9 mouse cellular contexts compared by ENCODE assay signal in the genomic region with DNA sequence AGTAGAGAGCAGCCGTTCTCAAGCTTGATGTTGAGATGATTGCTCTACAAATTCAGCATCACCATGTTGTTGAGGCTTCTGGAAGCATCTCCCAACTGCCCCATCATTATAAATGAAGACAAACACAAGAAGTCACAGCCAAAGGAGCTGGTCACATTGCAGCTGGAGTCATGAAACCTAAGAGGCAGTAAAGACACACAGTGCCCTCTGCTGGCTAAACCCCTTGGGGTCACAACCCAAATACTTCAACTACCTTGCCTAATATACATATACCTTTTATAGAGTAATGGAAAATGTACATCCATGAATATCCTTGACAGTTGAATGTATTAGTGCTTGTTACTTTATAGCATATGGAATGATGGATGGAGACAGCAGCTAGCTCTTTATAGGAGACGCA.
DNase-seq lines count a peak whose midpoint lies in the region; ATAC-seq and TF ChIP-seq lines count a peak whose summit lies in the region.
"Had no signal": no experiment of that assay in that cellular context is flagged by ENCODE, and none has a peak within 500 bp of the region (broad histone marks: within the 10 kb centered on the region; RNA-seq: fewer than 3 reads in every experiment).

No protein-coding gene starts in this region.

- no peaks in the 10 kb centered on the region for H3K27me3 ChIP-seq in hindbrain, postnatal 0 days (ENCODE audit: insufficient read depth, low read length)
- no peaks in the 10 kb centered on the region for H3K27me3 ChIP-seq in hindbrain, embryonic 13.5 days
- H3K27me3 ChIP-seq: lung, embryonic 15.5 days had no signal

- H3K4me1 ChIP-seq in hindbrain, postnatal 0 days (ENCODE audit: insufficient read depth, low read length), result no peaks in the 10 kb centered on the region
- H3K4me1 ChIP-seq in hindbrain, embryonic 13.5 days (replicated peaks), result no peaks in the 10 kb centered on the region
- no peaks in the 10 kb centered on the region for H3K4me1 ChIP-seq in bone marrow macrophage, adult 2 months (ENCODE audit: control insufficient read depth, insufficient read depth, low read length)
- H3K4me1 ChIP-seq: lung, embryonic 15.5 days had no signal

- no peak overlapping the region for H3K27ac ChIP-seq in hindbrain, postnatal 0 days
- H3K27ac ChIP-seq in hindbrain, embryonic 13.5 days, result no peak overlapping the region
- H3K27ac ChIP-seq in bone marrow macrophage, adult 2 months (ENCODE audit: insufficient read depth, low read depth, low read length), result no peak overlapping the region
- H3K27ac ChIP-seq: lung, embryonic 15.5 days had no signal

- no peak overlapping the region for H3K4me3 ChIP-seq in hindbrain, postnatal 0 days (ENCODE audit: low read length)
- H3K4me3 ChIP-seq in hindbrain, embryonic 13.5 days, result no peak overlapping the region
- H3K4me3 ChIP-seq in bone marrow macrophage, adult 2 months (ENCODE audit: insufficient read depth, low read length), result no peak overlapping the region
- H3K4me3 ChIP-seq: lung, embryonic 15.5 days had no signal

- no peaks in the 10 kb centered on the region for H3K36me3 ChIP-seq in hindbrain, postnatal 0 days (ENCODE audit: insufficient read depth, low read length)
- H3K36me3 ChIP-seq in hindbrain, embryonic 13.5 days, result no peaks in the 10 kb centered on the region
- H3K36me3 ChIP-seq: lung, embryonic 15.5 days had no signal

- H3K4me2 ChIP-seq in hindbrain, postnatal 0 days (ENCODE audit: low read depth, low read length), result no peak overlapping the region
- no peak overlapping the region for H3K4me2 ChIP-seq in hindbrain, embryonic 13.5 days
- H3K4me2 ChIP-seq: lung, embryonic 15.5 days had no signal

- WGBS in hindbrain, postnatal 0 days, result 96% methylated on average over 2 of the region's 2 CpGs
- 93% methylated on average over 2 of the region's 2 CpGs for WGBS in hindbrain, embryonic 13.5 days

- no peak for DNase-seq in hindbrain, postnatal 0 days (ENCODE audit: low spot score)
- peak; percentile 11 to 21 for DNase-seq in CD8-positive naive resting alpha-beta T cell, adult 2 months (ENCODE audit: low read depth in 2 of 2, low spot score in 2 of 2)
- DNase-seq in kidney, postnatal 36 days, result peak; percentile 42 to 81
- DNase-seq in spleen, postnatal 36 days (ENCODE audit: low spot score in 2 of 2), result peak; percentile 48 to 56
- DNase-seq in cerebellum, postnatal 14 days, result no peak
- DNase-seq in gastrocnemius, adult 8-10 months (ENCODE audit: low spot score in 2 of 2), result no peak

- TF ChIP-seq CTCF in hindbrain, postnatal 0 days (IDR thresholded peaks at IDR 0.05; ENCODE audit: low read depth), result peak; percentile 23; the same call in 1 of the 2 replicates
- TF ChIP-seq CTCF in bone marrow macrophage, adult 2 months (IDR thresholded peaks at IDR 0.05; ENCODE audit: low read depth, low read length), result 0 out of 2 replicates have a peak, but pooled peaks have one; percentile 24

- ATAC-seq in hindbrain, postnatal 0 days, result no peak
- ATAC-seq in hindbrain, embryonic 13.5 days (ENCODE audit: low FRiP score), result no peak

- H3K9me3 ChIP-seq in hindbrain, postnatal 0 days (ENCODE audit: low read length), result no peaks in the 10 kb centered on the region
- H3K9me3 ChIP-seq in hindbrain, embryonic 13.5 days, result no peaks in the 10 kb centered on the region
- H3K9me3 ChIP-seq: lung, embryonic 15.5 days had no signal

- H3K9ac ChIP-seq in hindbrain, postnatal 0 days (replicated peaks; ENCODE audit: low read length), result no peak overlapping the region
- H3K9ac ChIP-seq in hindbrain, embryonic 13.5 days, result no peak overlapping the region
- H3K9ac ChIP-seq: lung, embryonic 15.5 days had no signal

- no peak for TF ChIP-seq POLR2A in bone marrow macrophage, adult 2 months (IDR thresholded peaks at IDR 0.05; ENCODE audit: borderline replicate concordance, low read depth, low read length)

Comparison
In these comparisons a context has a peak if more than half of its experiments do, and no peak if none do; other contexts are left out.
1. DNase-seq: peak in CD8-positive naive resting alpha-beta T cell, adult 2 months (2 of 2), kidney, postnatal 36 days (2 of 2) and spleen, postnatal 36 days (2 of 2); none in hindbrain, postnatal 0 days (single experiment), cerebellum, postnatal 14 days (0 of 2) and gastrocnemius, adult 8-10 months (0 of 2).